Mouse (Mus musculus) heart, adult 8-10 months (tissue): ENCODE data around the gene Zfp652. TPM values are rescaled to one million over a fixed set of nuclear protein-coding genes. Genes with fewer than 3 reads are reported as not detected.
A peak's percentile ranks its signal among the peaks of the same experiment; 100 is the strongest.
"Not testable (repeated sequence)": the region's sequence is repeated elsewhere in the genome, so short reads cannot be mapped to it uniquely, and the experiment has no call there.

Experiments
- DNase-seq: peaks from one replicate; pipeline ENCODE4 v3.0.0; 2022; ENCODE audit warnings: low spot score
- total RNA-seq, 4 experiments: library from RNA; stranded (reverse); gene quantifications; 2 replicates each; pipeline ENCODE4 v1.2.4; 2022

Gene Zfp652
- total RNA-seq, 4 experiments from 2014 or later: 49.0 to 60.2 (median 53.5) TPM

DNA sequence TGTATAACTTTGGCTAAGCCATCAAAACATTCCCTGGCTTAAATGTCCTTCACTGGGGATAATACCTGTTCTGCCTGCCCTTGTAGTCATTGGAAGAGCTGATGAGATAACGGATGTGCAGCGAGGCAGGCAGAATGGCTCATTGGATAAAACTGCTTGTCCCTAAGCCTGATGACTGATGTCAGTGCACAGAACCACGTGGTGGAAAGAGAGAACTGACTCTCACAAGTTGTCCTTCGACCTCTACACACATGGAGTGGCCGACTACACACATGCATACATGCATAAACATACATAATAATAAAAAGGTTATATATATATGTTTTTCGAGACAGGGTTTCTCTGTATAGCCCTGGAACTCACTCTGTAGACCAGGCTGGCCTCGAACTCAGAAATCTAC, 2.0 kb upstream of the Zfp652 start:
- no peak for DNase-seq

- DNase-seq: peak; percentile 39
Observed at GRCm38 (mm10) chr11:95712085-95712562, 349 bp upstream of the Zfp652 start.

- DNase-seq: peak; percentile 21
Observed at GRCm38 (mm10) chr11:95713225-95713810, 845 bp downstream of the Zfp652 start.

DNA sequence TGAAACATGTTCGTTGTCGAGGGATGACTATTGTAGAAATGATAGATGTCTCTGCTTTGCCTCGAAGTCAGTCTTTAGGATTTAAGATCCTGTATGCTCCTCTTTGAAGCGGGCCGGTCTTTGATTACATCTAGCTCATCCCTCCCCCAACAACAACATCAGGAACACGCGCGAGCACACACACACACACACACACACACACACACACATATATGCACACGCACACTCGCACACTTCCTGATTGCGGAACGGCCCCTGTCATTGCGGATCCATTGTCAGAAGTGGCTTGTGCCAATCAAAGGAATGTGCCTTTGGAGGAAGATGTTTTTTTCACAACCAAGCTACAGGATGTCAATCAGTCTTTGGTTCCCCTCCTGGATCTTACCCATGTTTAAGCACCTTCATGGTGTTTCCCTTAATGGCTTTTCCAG, 1.4 kb downstream of the Zfp652 start:
- no peak for DNase-seq

- no peak for DNase-seq
Observed at GRCm38 (mm10) chr11:95714411-95714810, 1.9 kb downstream of the Zfp652 start.

DNA sequence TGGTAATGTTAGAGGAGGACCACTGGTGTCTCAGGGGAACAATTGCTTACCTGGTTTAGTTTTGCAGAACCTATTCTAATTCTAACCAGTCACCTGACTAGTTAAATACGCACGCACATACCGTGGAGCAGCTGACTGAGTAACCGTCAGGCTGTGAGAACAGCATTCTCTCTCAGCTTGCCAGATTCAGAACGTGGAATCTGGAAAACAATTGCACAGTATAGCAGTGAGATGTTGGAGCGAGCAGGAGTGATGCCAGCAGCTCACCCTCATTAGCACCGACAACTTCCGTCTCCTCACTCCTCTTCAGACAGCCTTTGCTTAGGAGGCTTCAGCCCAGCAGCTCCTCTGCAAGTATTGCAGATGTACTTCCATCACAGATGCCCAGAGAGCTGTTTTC, 3.7 kb downstream of the Zfp652 start:
- DNase-seq: no peak

DNA sequence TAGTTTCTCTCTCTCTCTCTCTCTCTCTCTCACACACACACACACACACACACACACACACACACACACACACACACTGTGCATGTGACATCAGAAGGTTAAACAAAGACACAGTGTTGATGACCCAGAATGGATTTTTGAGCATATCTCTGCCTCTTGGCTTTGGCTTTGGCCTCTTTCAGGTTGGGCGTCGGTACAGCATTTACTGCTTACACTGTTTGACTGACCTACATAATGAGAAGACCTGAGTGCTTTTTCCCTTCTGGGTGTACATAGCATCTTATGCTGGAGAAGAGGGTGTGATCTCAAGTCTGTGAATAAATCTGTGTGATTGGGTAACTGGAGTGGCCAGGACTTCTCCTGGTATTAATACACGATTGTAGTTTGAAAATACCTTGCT, 6.9 kb downstream of the Zfp652 start:
- no peak for DNase-seq

- DNase-seq: no peak
Observed at GRCm38 (mm10) chr11:95723287-95723686, 10.8 kb downstream of the Zfp652 start, which contains the start of gene B130006D01Rik. Gene B130006D01Rik (plus strand): TSS chr11:95723587.

GRCm38 (mm10) chr11:95724466-95724865, 12.0 kb downstream of the Zfp652 start:
- no peak for DNase-seq

- no peak for DNase-seq
Observed at GRCm38 (mm10) chr11:95726156-95726555, 13.7 kb downstream of the Zfp652 start.

GRCm38 (mm10) chr11:95727947-95728346, 15.5 kb downstream of the Zfp652 start:
- no peak for DNase-seq

DNA sequence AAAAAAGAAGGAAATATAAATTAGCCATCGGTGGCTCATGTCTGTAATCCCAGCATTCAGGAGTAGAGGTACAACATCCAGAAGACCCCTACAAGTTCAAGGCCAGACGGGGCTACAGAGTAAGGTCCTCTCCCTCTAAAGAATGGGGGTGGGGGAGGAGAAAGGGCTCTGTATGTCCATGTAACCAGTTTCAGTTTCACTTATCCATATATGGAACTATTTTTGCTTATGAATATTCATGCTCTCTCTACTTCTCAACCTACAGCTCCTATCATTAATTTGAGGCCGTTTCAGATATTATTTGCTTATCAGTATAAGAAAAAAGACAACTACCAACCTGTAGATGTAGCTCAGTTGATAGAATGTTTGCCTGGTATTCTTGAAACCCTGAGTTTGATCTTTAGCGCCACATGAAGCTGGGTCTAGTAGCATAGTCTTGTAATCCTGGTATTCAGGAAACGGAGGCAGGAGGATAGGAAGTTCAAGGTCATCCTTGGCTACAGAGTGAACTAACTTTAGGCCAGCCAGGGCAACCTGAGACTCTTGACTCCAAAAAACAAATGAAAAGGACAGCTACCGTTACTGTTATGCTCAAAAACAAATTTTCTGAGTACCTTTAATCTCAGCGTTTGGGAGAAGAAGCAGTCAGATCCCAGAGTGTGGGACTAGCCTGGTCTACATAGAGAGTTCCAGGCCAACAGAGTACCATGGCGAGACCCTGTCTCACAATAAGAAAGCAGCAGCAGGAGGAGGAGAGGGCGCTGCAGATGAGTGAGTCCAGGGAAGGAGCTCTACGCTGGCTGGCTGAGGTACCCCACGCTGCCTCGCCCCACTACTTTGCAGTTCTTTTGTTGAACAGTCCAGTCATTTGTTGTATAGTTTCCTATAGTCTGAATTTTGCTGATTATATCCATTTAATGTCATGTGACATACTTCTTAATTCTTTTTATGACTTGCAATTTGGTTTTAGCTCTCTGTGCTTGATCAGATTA, 16.7 kb downstream of the Zfp652 start:
- no peak for DNase-seq

DNA sequence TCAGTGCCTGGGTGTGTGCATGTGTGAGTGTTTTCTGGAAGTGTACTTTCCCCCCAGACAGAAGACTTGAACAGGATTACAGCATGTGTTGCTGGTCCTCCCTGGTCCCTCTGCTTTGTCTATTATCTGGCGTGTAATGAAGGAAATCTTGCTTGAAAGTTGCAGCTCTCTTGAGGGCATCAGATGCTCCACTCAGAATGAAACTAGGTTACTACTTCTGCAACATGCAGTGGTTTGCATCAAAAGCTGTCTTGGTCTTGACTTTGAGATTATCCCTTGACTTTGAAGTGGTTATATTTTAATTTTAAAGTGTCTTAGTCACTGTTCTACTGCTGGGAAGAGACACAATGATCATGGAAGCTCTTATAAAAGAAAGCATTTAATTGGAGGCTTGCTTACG, 22.0 kb downstream of the Zfp652 start:
- no peak for DNase-seq

DNA sequence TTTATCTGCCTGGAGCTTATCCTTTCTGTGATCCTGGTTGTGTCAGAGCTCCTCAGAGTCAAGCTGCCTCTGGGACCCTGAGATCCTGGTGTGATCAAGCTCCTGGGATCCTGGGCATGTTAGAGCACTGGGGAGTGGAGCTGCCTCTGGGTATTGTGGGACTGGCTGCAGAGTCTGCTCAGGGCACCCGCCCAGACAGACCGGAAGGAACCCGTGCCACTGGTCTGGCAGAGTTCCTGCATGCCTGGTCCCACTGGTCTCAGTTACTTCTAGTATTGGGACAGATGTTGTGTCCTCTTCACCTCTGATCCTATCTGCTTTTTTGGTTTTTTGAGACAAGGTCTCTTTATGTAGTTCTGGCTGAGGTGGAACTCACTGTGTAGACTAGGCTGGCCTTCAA, 25.3 kb downstream of the Zfp652 start:
- no peak for DNase-seq

GRCm38 (mm10) chr11:95744521-95744920, 32.0 kb downstream of the Zfp652 start:
- DNase-seq: no peak

- no peak for DNase-seq
Observed at GRCm38 (mm10) chr11:95746821-95747220, 34.3 kb downstream of the Zfp652 start.

- DNase-seq: no peak
Observed at GRCm38 (mm10) chr11:95748331-95748730, 35.9 kb downstream of the Zfp652 start.

- no peak for DNase-seq
Observed at GRCm38 (mm10) chr11:95749619-95750018, 37.1 kb downstream of the Zfp652 start.

GRCm38 (mm10) chr11:95750995-95751394, 38.5 kb downstream of the Zfp652 start:
- peak; percentile 86 for DNase-seq

DNA sequence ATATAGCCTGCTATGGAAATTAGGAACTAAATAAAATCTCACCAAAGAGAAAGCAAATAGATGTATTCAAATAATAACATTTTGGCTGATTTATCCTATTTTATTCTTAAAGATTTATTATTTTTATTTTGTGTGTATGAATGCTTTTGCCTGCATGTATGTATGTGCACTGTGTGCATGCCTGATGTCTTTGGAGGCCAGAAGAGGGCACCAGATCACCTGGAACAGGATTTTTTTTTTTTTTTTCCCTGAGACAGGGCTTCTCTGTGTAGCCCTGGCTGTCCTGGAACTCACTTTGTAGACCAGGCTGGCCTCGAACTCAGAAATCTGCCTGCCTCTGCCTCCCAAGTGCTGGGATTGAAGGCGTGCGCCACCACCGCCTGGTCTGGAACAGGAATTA, 42.7 kb downstream of the Zfp652 start:
- DNase-seq: not testable (repeated sequence)

DNA sequence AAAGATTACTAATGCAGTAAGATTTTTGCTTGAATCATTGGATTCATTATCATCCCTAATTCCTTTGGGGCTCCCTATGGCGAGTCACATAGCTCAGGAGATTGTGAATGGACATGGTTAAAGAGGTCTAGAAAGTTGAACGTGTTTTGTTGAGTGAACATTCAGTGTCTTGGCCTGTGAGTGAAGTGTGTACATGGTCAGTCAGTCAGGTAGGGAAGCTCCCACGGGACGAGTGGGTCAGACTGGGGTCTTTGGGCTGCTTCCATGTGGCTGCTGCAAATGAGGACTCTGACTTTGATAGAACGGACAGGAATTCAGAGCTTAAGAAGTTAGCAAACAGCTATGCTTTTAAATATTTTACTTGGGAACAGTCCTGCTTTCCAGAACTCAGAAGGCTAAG, 48.0 kb downstream of the Zfp652 start:
- DNase-seq: no peak

GRCm38 (mm10) chr11:95762996-95763395, 50.5 kb downstream of the Zfp652 start:
- no peak for DNase-seq

DNA sequence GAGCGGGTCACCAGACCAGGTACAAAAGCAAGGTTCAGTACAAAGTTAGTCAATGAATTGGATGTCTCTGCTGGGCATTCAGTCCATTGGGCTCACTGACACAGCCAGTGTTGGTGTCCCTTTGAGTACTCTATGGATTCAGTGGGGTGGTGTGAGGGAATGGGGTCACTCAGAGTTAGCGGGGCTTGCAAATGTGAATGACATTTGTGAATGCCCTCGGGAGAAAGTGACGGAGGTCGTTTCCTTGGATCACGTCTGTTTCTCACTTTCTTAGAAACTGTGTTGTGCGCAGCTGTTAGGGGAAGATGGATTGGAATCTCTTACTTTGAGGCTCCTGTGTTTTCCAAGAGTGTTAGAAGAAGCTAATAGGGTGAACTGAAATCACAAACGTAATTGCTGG, 52.3 kb downstream of the Zfp652 start:
- no peak for DNase-seq
